Mouse (Mus musculus) thymus, postnatal 36 days (tissue): ENCODE measurements around the gene Nol12.

Experiments used
- DNase-seq, 2 experiments: peaks; one replicate each; pipeline ENCODE4 v3.0.0; 2022; ENCODE audit warnings: mixed read lengths in 2 of 2

Nol12 gene

GRCm38 (mm10) chr15:78956351-78956750, 21.6 kb downstream of the Nol12 start:
- DNase-seq = no peak

- DNase-seq = no peak
These were observed 22.3 kb downstream of the Nol12 start for GRCm38 (mm10) chr15:78957021-78957420.

- DNase-seq = no peak
These were observed 24.8 kb downstream of the Nol12 start for GRCm38 (mm10) chr15:78959537-78959936.

GRCm38 (mm10) chr15:78960088-78960487, 25.4 kb downstream of the Nol12 start:
- DNase-seq = no peak

DNA sequence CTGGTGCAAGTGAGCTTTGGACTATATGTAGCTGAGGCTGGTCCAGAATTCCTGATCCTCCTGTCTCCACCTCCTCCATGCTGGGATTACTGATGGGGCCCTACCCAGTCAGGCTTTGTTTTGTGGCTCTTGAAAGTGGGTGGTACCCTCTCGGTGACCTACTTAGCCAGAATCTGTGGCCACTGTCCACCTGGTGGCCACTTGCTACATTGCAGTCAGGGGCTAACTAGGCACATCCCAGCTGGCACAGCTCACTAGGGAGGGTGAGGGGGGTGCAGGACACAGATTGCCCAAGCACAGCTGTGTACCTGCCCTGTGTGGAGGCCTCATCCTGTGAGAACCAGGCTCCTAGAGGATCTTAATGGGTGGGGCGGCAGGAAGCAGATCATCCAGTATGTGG, 28.2 kb downstream of the Nol12 start:
- DNase-seq = peak in 1 of 2 experiments; percentile 20

DNA sequence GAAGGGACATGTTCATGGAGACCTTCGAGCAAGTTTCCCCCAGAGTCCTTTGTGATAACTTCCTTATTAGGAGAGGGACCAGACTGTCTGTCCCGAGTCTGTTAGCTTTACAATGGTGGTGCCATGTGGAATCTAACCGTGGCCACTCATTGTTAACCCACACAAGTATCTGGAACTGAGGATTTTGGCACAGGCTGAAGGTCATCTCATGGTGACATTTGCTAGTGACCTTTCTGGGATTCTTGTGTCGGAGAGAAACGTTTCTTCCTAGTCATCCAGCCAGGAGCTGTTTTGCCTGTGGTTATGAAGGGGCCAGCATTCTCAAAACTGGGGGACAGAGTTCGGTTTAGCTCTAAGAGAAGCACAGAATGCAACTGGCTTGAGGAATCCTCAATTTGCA, 36.9 kb downstream of the Nol12 start:
- no peak for DNase-seq

- DNase-seq = no peak
These were observed 39.2 kb downstream of the Nol12 start for GRCm38 (mm10) chr15:78973950-78974349.

- no peak for DNase-seq
These were observed 43.0 kb downstream of the Nol12 start for GRCm38 (mm10) chr15:78977676-78978159.

- DNase-seq = no peak
These were observed 44.1 kb downstream of the Nol12 start for GRCm38 (mm10) chr15:78978875-78979274.

- DNase-seq = no peak
These were observed 45.4 kb downstream of the Nol12 start for GRCm38 (mm10) chr15:78980084-78980483.

- peak; percentile 82 to 86 for DNase-seq
These were observed 48.1 kb downstream of the Nol12 start for GRCm38 (mm10) chr15:78982658-78983435.

DNA sequence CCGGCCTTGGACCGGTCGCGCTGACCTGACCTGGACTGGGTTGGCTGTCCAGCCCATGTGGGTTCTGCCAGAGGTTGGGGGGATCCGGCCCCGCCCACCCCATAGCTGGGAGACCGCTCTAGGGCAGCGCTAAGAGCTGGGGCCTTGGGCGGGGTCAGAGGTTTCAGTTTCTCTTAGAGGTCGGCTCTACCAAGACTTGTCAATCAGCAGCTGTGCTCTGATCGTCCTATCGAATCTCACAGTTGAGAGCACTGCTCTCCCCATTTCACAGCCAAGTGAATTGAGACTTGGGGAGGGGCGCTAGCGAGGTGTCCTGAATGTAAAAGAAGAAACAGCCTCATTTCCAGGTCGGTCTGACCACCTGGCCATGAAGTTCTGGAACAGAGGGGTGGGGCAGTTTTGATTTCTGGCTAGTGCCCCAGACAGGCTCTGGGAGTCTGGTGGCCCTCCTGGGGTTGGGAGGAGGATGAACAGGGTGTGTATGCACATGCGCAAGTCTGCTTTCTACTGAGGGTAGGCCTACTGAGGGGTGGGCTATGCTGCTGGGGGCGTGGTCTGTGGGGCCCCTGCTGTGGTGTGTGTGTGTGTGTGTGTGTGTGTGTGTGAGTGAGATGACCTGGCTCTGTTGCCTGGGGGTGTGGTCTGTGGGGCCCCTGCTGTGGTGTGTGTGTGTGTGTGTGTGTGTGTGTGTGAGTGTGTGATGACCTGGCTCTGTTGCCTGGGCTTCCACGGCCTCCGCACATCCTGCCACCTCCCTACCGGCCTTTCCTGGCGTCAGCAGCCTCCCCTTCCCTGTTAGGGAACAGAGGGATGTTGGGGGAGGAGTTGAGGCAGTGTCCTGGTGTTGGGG, 48.9 kb downstream of the Nol12 start:
- peak; percentile 42 to 66 for DNase-seq

- no peak for DNase-seq
These were observed 49.6 kb downstream of the Nol12 start for GRCm38 (mm10) chr15:78984286-78984778.

DNA sequence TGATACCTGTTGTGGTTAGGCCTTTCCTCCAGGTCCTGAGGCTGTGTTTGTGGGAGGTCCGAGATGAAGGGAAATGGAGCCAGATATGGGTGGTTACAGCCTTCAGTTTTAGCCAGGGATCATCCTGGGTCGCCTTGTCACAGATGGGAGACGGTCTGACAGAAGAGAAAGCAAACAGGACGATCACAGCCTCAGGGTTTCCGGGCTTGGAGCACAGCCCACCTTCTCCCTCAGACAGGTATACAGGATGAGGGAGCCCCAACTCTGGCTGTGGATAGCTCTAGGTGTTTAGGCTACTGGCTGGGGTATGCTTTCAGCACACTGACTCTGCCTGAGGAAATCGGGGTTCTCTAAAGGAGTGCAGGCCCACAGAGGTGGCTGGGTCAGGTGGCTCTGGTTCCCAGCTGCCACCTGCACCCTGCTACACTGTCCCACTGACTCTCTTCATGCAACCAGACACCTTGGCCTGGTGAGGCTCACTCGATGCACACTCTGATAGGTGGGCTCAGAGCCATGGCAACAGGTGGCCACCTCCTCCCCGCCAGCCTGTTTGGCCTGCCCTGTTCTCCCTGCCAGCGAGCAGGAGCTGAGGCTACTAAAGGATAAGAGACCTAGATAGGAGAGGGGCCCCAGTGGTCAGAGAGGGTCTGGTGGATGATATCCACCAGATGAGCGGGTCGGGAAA, 51.9 kb downstream of the Nol12 start:
- no peak for DNase-seq

- DNase-seq = no peak
These were observed 53.8 kb downstream of the Nol12 start for GRCm38 (mm10) chr15:78988499-78988971.

- DNase-seq = no peak
These were observed 54.7 kb downstream of the Nol12 start for GRCm38 (mm10) chr15:78989152-78990092.

DNA sequence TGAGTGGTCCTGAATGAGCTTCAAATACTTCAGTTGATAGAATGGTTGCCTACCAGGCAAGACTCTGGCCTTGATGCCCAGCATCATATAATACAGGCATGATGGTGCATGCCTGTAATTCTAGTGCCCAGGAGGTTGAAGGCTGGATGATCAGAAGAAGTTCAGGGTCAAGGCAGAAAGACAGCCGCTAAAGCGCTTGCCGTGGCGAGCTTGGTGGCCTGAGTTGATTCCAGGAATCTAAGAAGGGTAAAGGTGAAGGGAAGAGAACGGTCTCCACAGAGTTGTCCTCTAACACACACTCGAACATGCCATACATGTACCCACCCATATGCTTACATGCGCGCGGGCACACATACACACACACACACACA, 55.3 kb downstream of the Nol12 start:
- DNase-seq = no peak

DNA sequence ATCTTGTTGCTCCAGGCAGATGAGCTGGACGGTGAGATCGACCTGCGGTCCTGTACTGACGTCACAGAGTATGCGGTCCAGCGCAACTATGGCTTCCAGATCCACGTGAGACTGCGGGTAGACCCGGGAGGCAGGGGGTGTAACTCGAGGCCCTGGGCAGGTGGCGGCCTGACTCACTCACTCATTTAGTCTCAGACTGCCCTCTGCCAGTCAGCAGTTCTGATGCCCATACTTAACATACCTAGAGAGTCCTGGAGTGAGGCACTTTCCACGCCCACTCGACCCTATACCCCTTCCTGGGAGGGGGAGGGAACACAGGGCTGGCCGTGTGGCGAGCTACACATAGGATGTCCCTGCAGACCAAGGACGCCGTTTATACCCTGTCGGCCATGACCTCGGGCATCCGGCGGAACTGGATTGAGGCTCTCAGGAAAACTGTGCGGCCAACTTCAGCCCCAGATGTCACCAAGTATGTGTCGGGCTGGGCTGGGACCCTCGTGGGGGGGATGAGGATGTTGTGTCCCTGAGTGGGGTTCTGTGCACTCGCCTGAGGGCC, 56.3 kb downstream of the Nol12 start:
- DNase-seq = no peak

DNA sequence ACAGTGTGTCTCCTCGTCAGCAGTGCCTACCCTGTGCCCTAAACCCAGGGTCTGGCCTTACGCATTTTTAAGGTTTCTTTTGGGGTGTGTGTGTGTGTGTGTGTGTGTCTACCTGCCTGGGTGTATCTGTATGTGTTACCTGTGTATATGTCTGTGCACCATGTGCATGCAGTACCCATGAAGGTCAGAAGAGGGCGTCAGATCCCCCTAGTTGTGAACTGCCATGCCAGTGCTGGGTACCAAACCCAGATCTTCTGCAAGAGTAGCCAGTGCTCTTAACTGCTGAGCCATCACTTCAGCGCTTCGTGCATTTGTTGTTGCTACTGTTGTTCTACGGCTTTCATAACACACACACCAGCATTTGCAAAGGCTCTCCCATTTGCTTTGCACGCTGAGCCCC, 57.5 kb downstream of the Nol12 start:
- DNase-seq = no peak

DNA sequence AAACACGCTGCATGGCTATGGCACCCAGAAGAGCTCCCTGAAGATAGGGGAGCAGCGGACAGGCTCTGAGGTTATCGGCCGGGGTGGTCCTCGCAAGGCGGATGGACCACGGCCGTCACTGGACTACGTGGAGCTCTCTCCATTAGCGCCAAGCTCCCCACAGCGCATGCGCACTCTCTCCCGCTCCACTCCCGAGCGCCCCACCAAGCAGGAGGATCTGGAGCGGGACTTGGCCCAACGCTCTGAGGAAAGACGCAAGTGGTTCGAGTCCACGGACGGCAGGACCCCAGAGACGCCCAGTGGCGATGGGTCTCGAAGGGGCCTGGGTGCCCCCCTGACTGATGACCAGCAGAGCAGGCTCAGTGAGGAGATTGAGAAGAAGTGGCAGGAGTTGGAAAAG, 58.2 kb downstream of the Nol12 start:
- no peak for DNase-seq
